Mouse (Mus musculus) cerebellum, adult 9-11 months (tissue): Measurements from ENCODE around the gene Fignl1.

Experiments used
- DNase-seq: peaks from one replicate; pipeline ENCODE4 v3.0.0; 2022

The Fignl1 gene

DNA sequence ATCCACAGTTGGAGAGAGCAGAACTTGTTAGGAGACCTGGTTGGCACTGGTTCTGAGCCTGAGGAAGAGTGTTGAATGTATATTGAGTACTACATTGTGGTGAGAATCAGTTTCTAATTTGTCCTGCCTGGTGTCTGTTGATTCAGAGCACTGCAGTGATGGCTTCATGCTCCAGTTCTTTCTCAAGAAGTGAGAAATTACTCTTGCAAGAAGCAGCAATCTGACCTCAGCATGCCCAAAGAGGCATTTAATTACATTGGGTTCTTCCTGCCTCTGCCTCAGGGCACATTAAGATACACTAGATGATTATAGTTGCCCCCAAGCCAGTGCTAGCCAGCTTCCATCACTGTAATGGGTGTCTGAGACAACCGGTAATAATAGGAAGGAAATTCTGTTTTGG is 49.9 kb downstream of the Fignl1 start:
- DNase-seq: no peak

DNA sequence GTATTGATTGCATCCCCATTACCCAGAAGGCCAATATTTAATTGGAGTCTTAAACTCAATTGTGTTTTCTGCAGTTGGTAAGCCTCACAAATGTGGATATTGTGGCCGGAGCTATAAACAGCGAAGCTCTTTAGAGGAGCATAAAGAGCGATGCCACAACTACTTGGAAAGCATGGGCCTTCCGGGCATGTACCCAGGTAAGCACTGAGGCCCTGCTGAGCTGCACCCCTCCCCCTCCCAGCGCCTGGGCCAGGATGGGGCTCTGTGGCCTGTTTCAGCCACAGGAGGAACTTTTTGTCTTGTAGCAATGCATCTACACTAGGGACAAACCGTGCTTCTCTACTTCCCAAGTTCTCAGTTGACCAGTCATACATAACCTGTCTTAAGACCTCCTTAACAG is 50.6 kb downstream of the Fignl1 start:
- DNase-seq: no peak

GRCm38 (mm10) chr11:11752859-11753258 is 55.9 kb downstream of the Fignl1 start:
- no peak for DNase-seq

GRCm38 (mm10) chr11:11751091-11751490 is 57.7 kb downstream of the Fignl1 start:
- no peak for DNase-seq

DNA sequence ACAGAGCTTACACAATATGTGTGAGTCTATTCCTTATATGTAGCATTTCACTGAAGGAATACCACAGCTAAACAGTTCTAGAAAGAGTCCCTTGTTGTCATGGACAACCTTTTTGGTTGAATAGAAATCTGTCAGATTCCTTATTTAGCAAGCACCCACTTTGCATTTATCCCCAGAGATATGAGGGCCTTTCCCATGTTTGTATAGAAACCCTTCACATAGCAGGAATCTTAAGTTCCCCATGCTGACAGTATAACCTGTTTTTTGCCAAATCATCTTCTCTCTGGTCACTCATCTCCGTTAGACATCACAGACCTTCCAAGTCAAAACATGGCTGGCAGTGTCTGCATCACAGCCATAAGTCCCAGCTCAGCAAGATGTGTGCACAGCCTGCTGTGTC is 64.5 kb downstream of the Fignl1 start:
- DNase-seq: no peak

DNA sequence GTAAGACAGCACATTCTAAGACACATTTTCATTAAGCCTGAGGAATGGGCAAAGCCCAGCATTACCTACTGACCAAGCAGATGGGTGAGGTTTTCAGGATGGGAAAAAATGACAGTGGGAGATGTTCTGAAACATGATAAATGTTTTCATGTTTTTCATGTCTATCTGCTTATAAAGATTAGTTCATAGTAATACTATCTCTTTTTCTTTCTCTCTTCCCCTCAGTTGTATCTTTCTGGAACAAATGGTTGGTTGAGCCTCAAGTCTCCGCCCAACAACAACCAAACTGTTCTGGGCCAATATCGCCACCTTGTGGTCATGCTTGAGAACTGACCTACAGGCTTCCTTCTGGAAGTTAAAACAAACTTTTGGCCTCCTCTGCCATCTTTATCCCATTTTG is 66.1 kb downstream of the Fignl1 start:
- DNase-seq: no peak

- DNase-seq: no peak
Measured at GRCm38 (mm10) chr11:11741574-11741973, 67.2 kb downstream of the Fignl1 start.

DNA sequence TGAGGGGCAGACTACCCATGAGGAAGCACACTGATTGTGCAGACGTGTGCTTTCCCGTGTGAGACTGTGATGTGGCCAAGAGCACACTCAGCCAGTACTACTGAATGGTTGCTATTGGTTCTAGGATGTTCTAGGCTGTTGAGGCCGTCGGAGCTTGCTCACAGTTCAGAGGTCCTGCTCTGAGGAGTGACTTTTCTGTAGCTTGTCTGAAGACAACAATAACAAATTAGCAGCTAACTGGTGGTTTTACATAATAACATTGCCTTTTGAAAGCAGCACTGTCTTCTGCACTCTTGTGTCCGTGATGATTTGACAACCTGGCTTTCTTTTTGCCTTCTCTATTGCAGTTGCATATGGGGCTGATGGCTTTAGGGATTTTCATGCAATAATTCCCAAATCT is 68.2 kb downstream of the Fignl1 start:
- no peak for DNase-seq

GRCm38 (mm10) chr11:11739054-11739453 is 69.7 kb downstream of the Fignl1 start:
- no peak for DNase-seq

- no peak for DNase-seq
Measured at GRCm38 (mm10) chr11:11737562-11737961, 71.2 kb downstream of the Fignl1 start.
